Mouse (Mus musculus) MEL (cell line): ENCODE measurements around the gene Tnf. TPM values are rescaled to one million over a fixed set of nuclear protein-coding genes. Genes with fewer than 3 reads are reported as not detected.

ENCODE experiments used
- DNase-seq: peaks from one replicate; pipeline ENCODE4 v3.0.0; 2011; ENCODE audit warnings: low read depth, low spot score
- H3K27ac ChIP-seq: 2 replicates; pipeline ENCODE4 v1.5.1; 2012; ENCODE audit warnings: low read depth, mild to moderate bottlenecking, control low read depth, low read length, moderate library complexity; ENCODE audit not compliant: control insufficient read depth
- H3K27me3 ChIP-seq, 2 experiments: fragments of 150-350 bp in 1 of 2; sonication (generic) in 1 of 2; 2 replicates each; pipeline ENCODE4 v1.6.1; 2012; ENCODE audit warnings: low read length in 2 of 2, mild to moderate bottlenecking in 2 of 2, improper control_type of control experiment in 1 of 2, moderate library complexity in 1 of 2; ENCODE audit not compliant: insufficient read depth in 2 of 2, control insufficient read depth in 1 of 2
- H3K36me3 ChIP-seq, 2 experiments: 2 replicates each; pipeline ENCODE4 v1.6.1; 2012 to 2014; ENCODE audit warnings: low read length in 2 of 2, improper control_type of control experiment in 1 of 2, inconsistent platforms in 1 of 2, mild to moderate bottlenecking in 1 of 2; ENCODE audit not compliant: insufficient read depth in 2 of 2, control insufficient read depth in 1 of 2
- H3K4me1 ChIP-seq, 2 experiments: fragments of 150-350 bp in 1 of 2; sonication (generic) in 1 of 2; 2 replicates each; pipeline ENCODE4 v1.6.1; 2012; ENCODE audit warnings: low read length in 2 of 2, improper control_type of control experiment in 1 of 2, mild to moderate bottlenecking in 1 of 2; ENCODE audit not compliant: insufficient read depth in 2 of 2, control insufficient read depth in 1 of 2
- H3K4me3 ChIP-seq, 2 experiments: fragments of 150-350 bp in 1 of 2; sonication (generic) in 1 of 2; 2 replicates each; pipeline ENCODE4 v1.5.1; 2012; ENCODE audit warnings: low read depth in 2 of 2, low read length in 2 of 2, mild to moderate bottlenecking in 2 of 2, moderate library complexity in 2 of 2, control low read depth in 1 of 2, improper control_type of control experiment in 1 of 2; ENCODE audit not compliant: control insufficient read depth in 1 of 2, insufficient read depth in 1 of 2
- H3K79me2 ChIP-seq: 2 replicates; pipeline ENCODE4 v1.6.1; 2012; ENCODE audit warnings: mild to moderate bottlenecking, low read length, moderate library complexity; ENCODE audit not compliant: control insufficient read depth, poor library complexity, insufficient read depth
- H3K9ac ChIP-seq: 2 replicates; pipeline ENCODE4 v1.6.1; 2012; ENCODE audit warnings: low read depth, mild to moderate bottlenecking, control low read depth, low read length, moderate library complexity; ENCODE audit not compliant: control insufficient read depth, poor library complexity, severe bottlenecking
- H3K9me3 ChIP-seq: fragments of 150-350 bp; sonication (generic); replicated peaks from 2 replicates; pipeline ENCODE4 v1.6.1; 2012; ENCODE audit warnings: mild to moderate bottlenecking, low read length, improper control_type of control experiment, moderate library complexity; ENCODE audit not compliant: insufficient read depth
- BHLHE40 ChIP-seq: IDR thresholded peaks from 2 replicates; pipeline ENCODE4 v1.6.1; 2012; ENCODE audit warnings: low read depth, mild to moderate bottlenecking, inconsistent platforms, low read length, improper control_type of control experiment, borderline replicate concordance
- CHD1 ChIP-seq: IDR thresholded peaks from 2 replicates; pipeline ENCODE4 v1.6.1; 2012; ENCODE audit warnings: low read depth, mild to moderate bottlenecking, inconsistent platforms, low read length, improper control_type of control experiment
- CHD2 ChIP-seq: IDR thresholded peaks from 2 replicates; pipeline ENCODE4 v1.6.1; 2011; ENCODE audit warnings: low read length, improper control_type of control experiment
- CTCF ChIP-seq, 3 experiments: IDR thresholded peaks in 2 of 3; conservative IDR thresholded peaks in 1 of 3; 2 replicates each; pipeline ENCODE4 v1.5.1; 2011 to 2012; ENCODE audit warnings: low read length in 3 of 3, low read depth in 2 of 3, mild to moderate bottlenecking in 2 of 3, improper control_type of control experiment in 1 of 3, inconsistent platforms in 1 of 3, mixed read lengths in 1 of 3, moderate library complexity in 1 of 3; ENCODE audit not compliant: control insufficient read depth in 1 of 3, insufficient read depth in 1 of 3, poor library complexity in 1 of 3, severe bottlenecking in 1 of 3
- E2F4 ChIP-seq: IDR thresholded peaks from 2 replicates; pipeline ENCODE4 v1.6.1; 2011; ENCODE audit warnings: low read depth, low read length, improper control_type of control experiment, borderline replicate concordance
- ELF1 ChIP-seq: IDR thresholded peaks from 2 replicates; pipeline ENCODE4 v1.6.1; 2014; ENCODE audit warnings: low read depth, mild to moderate bottlenecking, inconsistent platforms, low read length, improper control_type of control experiment, moderate library complexity
- EP300 ChIP-seq, 2 experiments: IDR thresholded peaks; 2 replicates each; pipeline ENCODE4 v1.6.1; 2011; ENCODE audit warnings: improper control_type of control experiment in 2 of 2, low read length in 2 of 2, low read depth in 1 of 2, mild to moderate bottlenecking in 1 of 2
- ETS1 ChIP-seq: IDR thresholded peaks from 2 replicates; pipeline ENCODE4 v1.6.1; 2012; ENCODE audit warnings: low read depth, mild to moderate bottlenecking, inconsistent platforms, low read length, improper control_type of control experiment, moderate library complexity
- GABPA ChIP-seq: IDR thresholded peaks from 2 replicates; pipeline ENCODE4 v1.6.1; 2012; ENCODE audit warnings: low read depth, mild to moderate bottlenecking, inconsistent platforms, low read length, improper control_type of control experiment, moderate library complexity
- GATA1 ChIP-seq: IDR thresholded peaks from 2 replicates; pipeline ENCODE4 v1.6.1; 2011; ENCODE audit warnings: low read depth, low read length, improper control_type of control experiment
- HCFC1 ChIP-seq: IDR thresholded peaks from 2 replicates; pipeline ENCODE4 v1.6.1; 2012; ENCODE audit warnings: low read depth, mild to moderate bottlenecking, inconsistent platforms, low read length, improper control_type of control experiment, moderate library complexity
- JUND ChIP-seq: IDR thresholded peaks from 2 replicates; pipeline ENCODE4 v1.6.1; 2011; ENCODE audit warnings: low read depth, mild to moderate bottlenecking, improper control_type of control experiment, low read length
- KAT2A ChIP-seq: conservative IDR thresholded peaks from 2 replicates; pipeline ENCODE4 v1.6.1; 2012; ENCODE audit warnings: low read depth, low read length, improper control_type of control experiment, inconsistent platforms
- MAFK ChIP-seq: IDR thresholded peaks from 2 replicates; pipeline ENCODE4 v1.6.1; 2011; ENCODE audit warnings: low read depth, mild to moderate bottlenecking, low read length, improper control_type of control experiment, borderline replicate concordance
- MAX ChIP-seq: IDR thresholded peaks from 2 replicates; pipeline ENCODE4 v1.6.1; 2011; ENCODE audit warnings: low read length, improper control_type of control experiment
- MAZ ChIP-seq: IDR thresholded peaks from 2 replicates; pipeline ENCODE4 v1.6.1; 2012; ENCODE audit warnings: low read depth, mild to moderate bottlenecking, inconsistent platforms, low read length, improper control_type of control experiment
- MEF2A ChIP-seq: IDR thresholded peaks from 2 replicates; pipeline ENCODE4 v1.6.1; 2014; ENCODE audit warnings: low read depth, mild to moderate bottlenecking, inconsistent platforms, low read length, improper control_type of control experiment; ENCODE audit not compliant: poor library complexity, insufficient replicate concordance, severe bottlenecking; ENCODE audit errors: extremely low read depth
- MXI1 ChIP-seq: IDR thresholded peaks from 2 replicates; pipeline ENCODE4 v1.6.1; 2011; ENCODE audit warnings: mild to moderate bottlenecking, low read depth, low read length, improper control_type of control experiment
- MYB ChIP-seq: IDR thresholded peaks from 2 replicates; pipeline ENCODE4 v1.6.1; 2011; ENCODE audit warnings: mild to moderate bottlenecking, low read depth, low read length, improper control_type of control experiment
- MYC ChIP-seq: IDR thresholded peaks from 2 replicates; pipeline ENCODE4 v1.6.1; 2011; ENCODE audit warnings: low read depth, mild to moderate bottlenecking, low read length, improper control_type of control experiment, moderate library complexity
- NELFE ChIP-seq: IDR thresholded peaks from 2 replicates; pipeline ENCODE4 v1.6.1; 2011; ENCODE audit warnings: low read depth, low read length, improper control_type of control experiment
- POLR2A ChIP-seq, 2 experiments: IDR thresholded peaks; 2 replicates each; pipeline ENCODE4 v1.6.1; 2011 to 2012; ENCODE audit warnings: low read length in 2 of 2, mild to moderate bottlenecking in 2 of 2, control low read depth in 1 of 2, improper control_type of control experiment in 1 of 2, low read depth in 1 of 2, moderate library complexity in 1 of 2; ENCODE audit not compliant: control insufficient read depth in 1 of 2, insufficient read depth in 1 of 2, poor library complexity in 1 of 2
- POLR2AphosphoS2 ChIP-seq: IDR thresholded peaks from 2 replicates; pipeline ENCODE4 v1.6.1; 2011; ENCODE audit warnings: low read length, improper control_type of control experiment
- POLR2AphosphoS5 ChIP-seq: IDR thresholded peaks from 2 replicates; pipeline ENCODE4 v1.6.1; 2012; ENCODE audit warnings: low read depth, borderline replicate concordance, mild to moderate bottlenecking, inconsistent platforms, low read length, moderate library complexity, mixed read lengths
- RAD21 ChIP-seq: IDR thresholded peaks from 2 replicates; pipeline ENCODE4 v1.6.1; 2011; ENCODE audit warnings: mild to moderate bottlenecking, low read depth, low read length, improper control_type of control experiment
- RCOR1 ChIP-seq: IDR thresholded peaks from 2 replicates; pipeline ENCODE4 v1.6.1; 2012; ENCODE audit warnings: low read depth, mild to moderate bottlenecking, inconsistent platforms, low read length, improper control_type of control experiment
- SIN3A ChIP-seq: IDR thresholded peaks from 2 replicates; pipeline ENCODE4 v1.6.1; 2012; ENCODE audit warnings: low read length, improper control_type of control experiment, inconsistent platforms
- SMC3 ChIP-seq: IDR thresholded peaks from 2 replicates; pipeline ENCODE4 v1.6.1; 2011; ENCODE audit warnings: low read depth, low read length, improper control_type of control experiment
- TAL1 ChIP-seq: IDR thresholded peaks from 2 replicates; pipeline ENCODE4 v1.6.1; 2012; ENCODE audit warnings: mild to moderate bottlenecking, inconsistent platforms, low read length, moderate library complexity, mixed read lengths
- TBP ChIP-seq: IDR thresholded peaks from 2 replicates; pipeline ENCODE4 v1.8.0; 2011; ENCODE audit warnings: low read depth, low read length, improper control_type of control experiment
- TCF12 ChIP-seq: IDR thresholded peaks from 2 replicates; pipeline ENCODE4 v1.6.1; 2014; ENCODE audit warnings: low read depth, mild to moderate bottlenecking, inconsistent platforms, low read length, improper control_type of control experiment, moderate library complexity
- UBTF ChIP-seq: IDR thresholded peaks from 2 replicates; pipeline ENCODE4 v1.6.1; 2012; ENCODE audit warnings: low read depth, mild to moderate bottlenecking, inconsistent platforms, low read length, improper control_type of control experiment, moderate library complexity, borderline replicate concordance; ENCODE audit not compliant: insufficient read depth
- USF1 ChIP-seq: IDR thresholded peaks from 2 replicates; pipeline ENCODE4 v1.6.1; 2014; ENCODE audit warnings: low read depth, mild to moderate bottlenecking, inconsistent platforms, low read length, improper control_type of control experiment, moderate library complexity
- USF2 ChIP-seq, 2 experiments: IDR thresholded peaks; 2 replicates each; pipeline ENCODE4 v1.6.1; 2011 to 2012; ENCODE audit warnings: improper control_type of control experiment in 2 of 2, low read length in 2 of 2, borderline replicate concordance in 1 of 2, inconsistent platforms in 1 of 2, low read depth in 1 of 2, mild to moderate bottlenecking in 1 of 2; ENCODE audit not compliant: insufficient read depth in 1 of 2
- ZC3H11A ChIP-seq: IDR thresholded peaks from 2 replicates; pipeline ENCODE4 v1.6.1; 2012; ENCODE audit warnings: low read depth, mild to moderate bottlenecking, inconsistent platforms, low read length, improper control_type of control experiment
- ZKSCAN1 ChIP-seq: IDR thresholded peaks from 2 replicates; pipeline ENCODE4 v1.6.1; 2012; ENCODE audit warnings: low read depth, mild to moderate bottlenecking, inconsistent platforms, low read length, improper control_type of control experiment, moderate library complexity
- ZMIZ1 ChIP-seq: IDR thresholded peaks from 2 replicates; pipeline ENCODE4 v1.6.1; 2012; ENCODE audit warnings: low read depth, mild to moderate bottlenecking, inconsistent platforms, low read length, improper control_type of control experiment, moderate library complexity
- ZNF384 ChIP-seq: IDR thresholded peaks from 2 replicates; pipeline ENCODE4 v1.6.1; 2012; ENCODE audit warnings: low read depth, mild to moderate bottlenecking, inconsistent platforms, low read length, improper control_type of control experiment
- polyA plus RNA-seq, 2 experiments: library from polyadenylated mRNA; stranded (reverse) in 1 of 2; unstranded in 1 of 2; fragments of >175 nt in 1 of 2; fragments of >200 nt in 1 of 2; gene quantifications; 2 replicates each; pipeline versions ENCODE4 v1.2.1 to v1.2.4; 2012; ENCODE audit warnings: low replicate concordance in 2 of 2, low read depth in 1 of 2; ENCODE audit not compliant: insufficient read length in 2 of 2, insufficient read depth in 1 of 2, missing spikeins in 1 of 2
- total RNA-seq: library from RNA; depleted of rRNA; stranded (reverse); fragments of 300-350 nt; gene quantifications from 2 replicates; pipeline ENCODE4 v1.2.3, GENCODE M21; 2012

Gene Tnf
- total and polyA plus RNA-seq, 3 experiments, result 1.2 to 2.0 TPM; not detected in 1

- no peaks in the 10 kb centered on the region; the same call in 1 of the 2 replicates for H3K79me2 ChIP-seq
- H3K36me3 ChIP-seq, result peaks cover 0 to 10% of the 10 kb centered on the region in 2 experiments; a peak in 2 of 4 replicates
- no peaks in the 10 kb centered on the region for H3K27me3 ChIP-seq
- peak overlapping the region; percentile 56 for H3K9ac ChIP-seq
- H3K4me1 ChIP-seq, result peaks cover 8 to 15% of the 10 kb centered on the region in 2 experiments; a peak in 3 of 4 replicates
- no peaks in the 10 kb centered on the region for H3K9me3 ChIP-seq
- H3K4me3 ChIP-seq, result peak overlapping the region; percentile 48 to 61
- peak overlapping the region; percentile 45 for H3K27ac ChIP-seq
- DNase-seq, result peak; percentile 60
- peak; percentile 63 for TF ChIP-seq SIN3A
- no peak for TF ChIP-seq KAT2A
- TF ChIP-seq MYC, result peak; percentile 34; the same call in 1 of the 2 replicates
- no peak for TF ChIP-seq BHLHE40
- no peak for TF ChIP-seq ZC3H11A
- no peak for TF ChIP-seq MAFK
- TF ChIP-seq GABPA, result no peak
- no peak for TF ChIP-seq ZKSCAN1
- no peak for TF ChIP-seq TCF12
- TF ChIP-seq RCOR1, result 0 out of 2 replicates have a peak, but pooled peaks have one; percentile 12
- TF ChIP-seq SMC3, result no peak
- TF ChIP-seq RAD21, result no peak
- TF ChIP-seq TBP, result 0 out of 2 replicates have a peak, but pooled peaks have one; percentile 22
- TF ChIP-seq NELFE, result no peak
- peak in 1 of 2 experiments; percentile 56; a peak in 1 of 4 replicates for TF ChIP-seq EP300 (IDR thresholded peaks at IDR 0.05; ENCODE audit: low read depth in 1 of 2, low read length in 2 of 2)
- TF ChIP-seq CHD1, result no peak
- TF ChIP-seq GATA1, result peak; percentile 73
- no peak for TF ChIP-seq POLR2A (IDR thresholded peaks at IDR 0.05; ENCODE audit: control insufficient read depth in 1 of 2, insufficient read depth in 1 of 2, low read depth in 1 of 2, low read length in 2 of 2, poor library complexity in 1 of 2)
- TF ChIP-seq ZMIZ1, result no peak
- TF ChIP-seq MAX, result peak; percentile 70; the same call in 1 of the 2 replicates
- peak; percentile 64; the same call in 1 of the 2 replicates for TF ChIP-seq MAZ
- TF ChIP-seq MXI1, result peak; percentile 65; the same call in 1 of the 2 replicates
- no peak for TF ChIP-seq MYB
- TF ChIP-seq MEF2A, result no peak
- TF ChIP-seq JUND, result no peak
- no peak for TF ChIP-seq USF1
- TF ChIP-seq USF2 (IDR thresholded peaks at IDR 0.05; ENCODE audit: borderline replicate concordance in 1 of 2, insufficient read depth in 1 of 2, low read depth in 1 of 2, low read length in 2 of 2), result no peak
- no peak for TF ChIP-seq E2F4
- TF ChIP-seq ELF1, result no peak
- TF ChIP-seq POLR2AphosphoS2, result no peak
- no peak for TF ChIP-seq UBTF
- no peak for TF ChIP-seq CHD2
- peak; percentile 37; the same call in 1 of the 2 replicates for TF ChIP-seq ETS1
- no peak for TF ChIP-seq HCFC1
- no peak for TF ChIP-seq TAL1
- TF ChIP-seq POLR2AphosphoS5, result no peak
- TF ChIP-seq ZNF384, result no peak
- TF ChIP-seq CTCF (IDR thresholded peaks at IDR 0.05 in 2 of 3, conservative IDR thresholded peaks at IDR 0.05 in 1 of 3; ENCODE audit: control insufficient read depth in 1 of 3, insufficient read depth in 1 of 3, low read depth in 2 of 3, low read length in 3 of 3, poor library complexity in 1 of 3, severe bottlenecking in 1 of 3), result no peak
These were observed 679 bp downstream of the Tnf start for GRCm38 (mm10) chr17:35201128-35201527.
